Mouse (Mus musculus) naive thymus-derived CD4-positive, alpha-beta T cell, adult 2 months (primary cell): ENCODE measurements at regions not wholly inside any gene's neighbourhood (a gene's known extent, or its start where the extent isn't known, plus 50 kb on each side); places are given as distances from the start of the nearest gene placed in this dataset.

ENCODE experiments used
- DNase-seq: peaks from one replicate; pipeline ENCODE4 v3.0.0-alpha.2; 2011; ENCODE audit warnings: low read depth

DNA sequence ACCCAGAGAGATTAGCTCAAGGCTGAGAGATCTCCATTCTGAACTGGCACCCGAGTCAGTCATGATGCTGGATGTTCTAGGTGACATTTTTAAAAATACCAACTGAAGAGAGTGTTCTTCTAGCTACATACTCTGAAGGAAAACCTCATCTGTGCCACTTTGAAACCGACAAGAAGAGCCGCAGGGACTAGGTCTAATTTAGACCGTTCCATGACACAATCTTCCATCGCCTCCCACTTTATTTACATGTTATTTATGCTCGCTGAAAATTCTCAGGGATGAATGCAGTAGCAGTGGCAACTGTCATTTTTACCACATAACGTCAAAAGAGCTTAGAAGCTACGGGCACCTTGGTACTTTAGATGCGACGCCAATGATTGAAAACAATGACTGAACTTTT lies 514.1 kb upstream of the Gm10131 start:
- DNase-seq: no peak

DNA sequence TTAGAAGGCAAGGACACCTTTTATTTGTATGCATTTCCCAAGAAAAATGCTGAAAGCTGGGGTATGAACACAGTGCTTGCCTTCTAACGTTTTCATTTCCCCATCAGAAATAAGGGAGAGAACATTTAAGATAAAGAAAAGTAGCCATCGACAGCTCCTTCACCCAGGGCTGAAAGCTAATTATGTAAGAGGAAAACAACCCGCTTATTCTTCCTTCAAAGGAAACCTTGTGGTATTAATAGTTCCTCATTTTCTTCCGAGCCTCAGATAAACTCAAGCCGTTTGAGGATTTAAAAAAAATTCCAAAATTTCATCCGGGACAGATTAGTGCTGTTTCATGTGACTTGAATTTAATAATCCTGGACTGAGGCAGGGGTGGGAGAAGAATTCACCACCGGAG lies 512.2 kb upstream of the Gm10131 start:
- no peak for DNase-seq

DNA sequence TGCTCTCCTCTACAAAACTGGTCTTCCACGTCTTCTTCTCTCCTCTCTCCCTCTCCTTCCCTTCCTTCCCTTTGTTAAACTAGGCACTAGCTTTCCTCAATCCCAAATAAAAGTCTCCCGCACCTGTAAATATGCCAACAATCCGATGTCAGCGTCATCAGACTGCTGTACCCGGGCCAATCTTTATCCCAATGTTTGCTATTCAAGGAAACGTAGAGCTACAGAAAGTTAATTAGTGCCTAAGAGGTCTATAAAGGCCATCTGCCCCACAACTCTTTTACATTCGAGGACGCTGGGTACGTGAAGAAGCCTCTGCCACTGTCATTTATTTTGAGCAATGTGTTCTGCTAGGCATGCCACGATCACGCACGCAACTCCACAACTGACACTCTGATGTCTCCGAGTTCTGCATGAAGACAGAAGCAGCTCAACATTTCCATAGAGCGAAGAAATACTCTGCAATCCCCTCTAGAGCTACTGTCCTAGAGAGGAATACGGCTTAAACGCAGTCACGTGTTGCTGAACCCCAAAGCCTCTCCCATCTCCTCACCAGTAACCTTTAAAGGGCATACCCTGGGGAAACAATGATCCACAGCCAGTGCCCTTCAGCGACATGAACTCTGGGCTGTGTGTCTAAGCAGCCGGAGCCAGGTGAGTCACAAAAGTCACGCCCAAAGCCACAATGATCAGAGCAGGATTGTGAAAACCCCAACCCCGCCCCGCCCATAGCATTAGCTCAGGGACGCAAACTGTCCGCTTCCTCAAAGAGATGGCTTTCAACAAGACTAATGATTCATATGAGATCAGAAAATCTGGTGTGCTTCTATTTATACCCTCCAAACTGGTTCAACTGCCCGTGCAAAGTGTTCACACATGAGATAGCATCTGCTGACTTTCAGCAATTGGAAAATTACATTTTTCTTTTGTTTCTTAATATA lies 510.9 kb upstream of the Gm10131 start:
- DNase-seq: peak; percentile 63

DNA sequence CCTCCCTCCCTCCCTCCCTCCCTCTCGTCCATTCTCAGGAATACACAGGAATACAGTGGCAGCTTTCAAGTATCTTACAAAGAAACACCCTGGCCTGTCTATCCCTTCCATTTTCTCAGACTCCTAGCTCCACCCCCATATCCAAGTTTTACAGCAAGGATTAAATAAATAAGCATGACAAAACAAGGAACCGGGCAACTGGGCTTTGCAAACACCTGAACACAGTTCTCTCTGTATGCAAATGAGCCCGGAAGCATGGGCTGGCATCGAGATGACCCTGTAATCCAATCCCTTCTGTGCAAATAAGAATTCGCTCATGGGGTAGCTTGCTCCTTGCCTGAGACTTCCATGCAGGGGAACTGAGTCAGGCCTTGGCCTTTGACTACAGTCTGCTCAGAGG lies 506.5 kb upstream of the Gm10131 start:
- no peak for DNase-seq

DNA sequence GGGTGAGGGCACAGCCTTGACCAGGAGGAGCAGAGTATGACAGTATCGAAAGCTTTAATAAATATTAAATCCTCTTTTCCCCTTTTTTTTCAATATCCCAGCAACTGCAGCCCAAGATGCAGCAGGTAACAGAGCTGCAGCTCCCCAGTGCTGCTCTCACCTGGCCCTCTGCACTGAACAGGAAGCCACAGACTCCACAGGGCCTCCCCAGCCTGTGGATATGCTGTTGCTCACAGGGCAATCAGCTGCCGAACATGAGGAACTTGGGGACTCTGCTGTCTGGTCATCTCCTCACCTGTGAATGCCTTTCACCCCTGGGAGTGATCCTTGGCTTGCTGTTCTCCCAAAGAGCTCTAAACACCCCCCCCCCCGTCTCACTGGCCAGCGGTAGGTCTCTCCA lies 503.4 kb upstream of the Gm10131 start:
- DNase-seq: peak; percentile 21

DNA sequence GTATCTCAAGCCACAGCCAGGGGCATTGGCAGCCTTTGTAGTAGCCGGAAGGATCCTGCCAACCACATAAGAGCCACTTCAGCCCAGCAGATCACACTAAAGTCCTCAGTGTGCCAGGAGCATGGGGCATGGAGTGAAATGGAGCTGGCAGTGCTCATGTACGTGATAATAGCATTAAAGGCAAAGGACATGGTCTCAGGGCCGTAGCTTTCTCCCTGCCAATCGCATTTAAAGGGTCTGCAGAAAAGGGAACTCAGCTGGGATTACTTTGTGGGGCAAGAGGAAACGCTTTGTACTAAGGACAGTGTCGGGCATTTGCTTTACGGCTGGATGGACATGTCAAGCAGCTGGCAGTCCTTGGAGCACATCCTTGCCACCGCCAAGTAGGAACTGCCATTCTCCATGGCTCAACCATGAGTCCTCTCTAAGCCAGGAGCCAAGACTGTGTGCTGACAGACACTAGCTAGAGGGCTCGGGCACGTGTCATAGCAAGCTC lies 502.5 kb upstream of the Gm10131 start:
- DNase-seq: no peak

- DNase-seq: no peak
These were observed 501.6 kb upstream of the Gm10131 start for GRCm38 (mm10) chr8:34613138-34613537.

DNA sequence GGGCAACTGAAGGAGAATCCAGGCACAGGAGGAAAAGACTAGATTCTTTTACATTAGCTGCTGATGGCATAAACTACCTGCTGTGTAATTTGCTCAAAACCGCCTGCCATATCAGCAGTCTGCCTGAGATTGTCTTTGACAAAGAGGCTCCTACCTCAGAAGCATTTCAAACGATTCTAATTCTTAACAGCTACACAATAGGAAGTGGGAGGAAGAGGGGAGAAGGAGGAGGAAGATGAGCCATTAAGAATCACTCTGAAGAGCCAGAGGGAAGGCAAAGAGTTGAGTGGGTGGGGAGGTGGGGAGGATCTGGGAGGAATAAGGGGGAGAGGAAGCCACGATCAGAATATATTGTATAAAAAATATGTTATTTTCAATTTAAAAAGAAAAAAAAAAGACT lies 500.9 kb upstream of the Gm10131 start:
- no peak for DNase-seq

DNA sequence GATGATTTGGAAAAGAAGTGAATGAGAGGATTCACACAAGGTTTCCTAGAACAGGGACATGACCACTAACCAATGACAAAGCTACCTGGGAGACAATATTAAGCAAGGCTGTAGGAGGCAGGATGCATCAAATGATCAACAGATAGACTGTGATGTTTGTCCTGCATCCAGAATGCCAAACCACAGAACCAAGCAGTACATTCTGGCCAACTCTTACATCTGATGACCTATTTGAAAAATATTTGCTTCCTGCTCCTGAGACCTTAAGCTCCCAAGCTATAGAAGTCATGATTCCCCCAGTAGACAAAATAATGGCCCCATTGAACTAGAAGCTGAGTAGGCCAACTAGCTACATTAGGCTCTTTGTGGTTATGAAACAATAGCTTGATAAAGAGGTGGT lies 498.6 kb upstream of the Gm10131 start:
- DNase-seq: no peak

DNA sequence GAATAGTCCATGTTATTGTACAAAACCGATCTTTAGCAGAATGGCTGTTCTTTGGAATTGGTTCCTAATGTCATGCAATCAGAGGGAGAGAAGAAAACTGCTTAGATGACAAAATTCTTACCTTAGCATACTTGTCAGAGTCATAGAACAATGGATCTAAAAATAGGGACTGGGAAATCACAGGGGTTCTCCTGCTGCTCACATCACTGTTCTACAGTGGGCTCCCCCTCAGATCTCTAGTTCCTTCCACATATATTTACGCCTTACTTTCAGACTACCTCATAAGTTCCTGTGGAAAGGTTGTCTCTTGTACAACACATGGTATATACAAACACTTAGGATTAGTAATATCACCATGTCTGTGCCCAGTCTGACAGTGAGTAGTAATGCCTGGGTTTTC lies 495.9 kb upstream of the Gm10131 start:
- no peak for DNase-seq

GRCm38 (mm10) chr8:34605031-34605430 lies 493.5 kb upstream of the Gm10131 start:
- DNase-seq: no peak

GRCm38 (mm10) chr8:34604581-34604980 lies 493.0 kb upstream of the Gm10131 start:
- no peak for DNase-seq

GRCm38 (mm10) chr8:34601426-34601953 lies 490.0 kb upstream of the Gm10131 start:
- no peak for DNase-seq

- no peak for DNase-seq
These were observed 489.3 kb upstream of the Gm10131 start for GRCm38 (mm10) chr8:34600880-34601279.

DNA sequence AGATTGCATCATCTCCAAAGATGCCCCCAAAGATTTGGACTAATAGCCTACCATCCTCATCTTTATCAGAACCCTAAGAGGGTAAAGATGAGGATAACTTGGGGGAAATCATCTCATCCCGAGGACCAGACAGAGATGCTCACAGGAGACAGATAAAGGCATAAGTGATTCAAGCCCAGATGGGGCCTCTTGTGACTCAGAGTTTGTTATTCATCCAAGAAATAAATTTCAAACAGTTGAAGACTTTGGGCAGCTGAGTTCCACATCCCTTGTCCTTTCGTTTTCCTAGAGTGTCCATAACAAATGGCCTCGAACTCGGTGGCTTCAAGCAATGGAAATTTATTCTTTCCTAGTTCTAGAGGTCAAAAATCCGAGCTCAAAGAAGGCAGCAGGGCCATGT lies 485.1 kb upstream of the Gm10131 start:
- no peak for DNase-seq

DNA sequence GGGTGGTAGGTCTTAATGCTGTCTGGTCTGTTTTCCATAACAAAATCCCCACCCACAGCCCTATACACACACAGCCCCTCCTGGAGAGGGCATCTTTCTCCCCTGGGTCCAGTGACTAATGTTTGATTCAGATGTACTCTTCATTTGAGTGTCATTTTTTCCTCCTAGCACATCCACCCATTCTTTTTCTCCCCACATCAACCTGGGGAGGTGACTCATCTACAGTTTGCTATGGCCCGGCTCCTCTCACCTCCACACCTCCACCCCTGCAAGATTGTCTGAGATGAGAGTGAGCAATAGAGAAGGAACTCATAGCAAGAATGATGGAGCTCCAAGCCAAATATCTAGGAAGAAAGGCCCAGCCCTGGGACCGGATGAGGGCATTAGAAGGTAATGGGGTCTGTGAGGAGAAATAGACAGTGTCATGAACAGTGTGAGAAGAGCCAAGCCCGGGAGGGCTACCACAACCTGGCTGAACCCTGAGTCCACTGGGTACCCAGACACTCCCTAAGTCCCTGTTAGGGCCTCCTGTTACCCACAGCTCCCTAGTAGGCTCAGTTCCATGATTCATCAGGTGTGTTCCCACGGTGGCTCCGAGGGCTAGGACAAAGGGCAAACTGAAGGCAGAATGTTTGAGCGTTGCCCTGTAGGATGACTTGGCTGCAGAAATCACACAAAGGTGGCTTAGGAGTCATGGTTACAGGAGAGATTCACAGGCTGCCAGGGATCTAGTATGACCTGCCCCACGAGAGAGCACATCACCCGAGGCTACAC lies 479.6 kb upstream of the Gm10131 start:
- DNase-seq: no peak

- DNase-seq: no peak
These were observed 466.5 kb upstream of the Gm10131 start for GRCm38 (mm10) chr8:34578043-34578442.

DNA sequence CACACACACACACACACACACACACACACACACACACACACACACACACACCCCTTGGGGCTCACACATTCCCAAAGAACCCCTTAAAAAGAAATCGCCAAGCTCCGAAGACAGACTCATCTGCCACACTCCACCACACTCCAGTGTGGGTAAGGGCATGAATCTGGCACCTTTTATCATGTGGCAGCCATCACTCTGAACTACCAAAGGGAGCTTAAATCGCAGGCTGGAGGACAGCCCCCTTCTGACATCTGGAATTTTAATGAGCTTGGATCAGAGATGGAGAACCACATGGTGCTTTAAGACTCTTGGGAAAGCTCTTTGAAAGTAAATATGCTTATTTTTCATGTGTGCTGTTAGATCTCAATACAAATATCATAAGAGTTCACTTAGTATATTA lies 462.5 kb upstream of the Gm10131 start:
- no peak for DNase-seq

DNA sequence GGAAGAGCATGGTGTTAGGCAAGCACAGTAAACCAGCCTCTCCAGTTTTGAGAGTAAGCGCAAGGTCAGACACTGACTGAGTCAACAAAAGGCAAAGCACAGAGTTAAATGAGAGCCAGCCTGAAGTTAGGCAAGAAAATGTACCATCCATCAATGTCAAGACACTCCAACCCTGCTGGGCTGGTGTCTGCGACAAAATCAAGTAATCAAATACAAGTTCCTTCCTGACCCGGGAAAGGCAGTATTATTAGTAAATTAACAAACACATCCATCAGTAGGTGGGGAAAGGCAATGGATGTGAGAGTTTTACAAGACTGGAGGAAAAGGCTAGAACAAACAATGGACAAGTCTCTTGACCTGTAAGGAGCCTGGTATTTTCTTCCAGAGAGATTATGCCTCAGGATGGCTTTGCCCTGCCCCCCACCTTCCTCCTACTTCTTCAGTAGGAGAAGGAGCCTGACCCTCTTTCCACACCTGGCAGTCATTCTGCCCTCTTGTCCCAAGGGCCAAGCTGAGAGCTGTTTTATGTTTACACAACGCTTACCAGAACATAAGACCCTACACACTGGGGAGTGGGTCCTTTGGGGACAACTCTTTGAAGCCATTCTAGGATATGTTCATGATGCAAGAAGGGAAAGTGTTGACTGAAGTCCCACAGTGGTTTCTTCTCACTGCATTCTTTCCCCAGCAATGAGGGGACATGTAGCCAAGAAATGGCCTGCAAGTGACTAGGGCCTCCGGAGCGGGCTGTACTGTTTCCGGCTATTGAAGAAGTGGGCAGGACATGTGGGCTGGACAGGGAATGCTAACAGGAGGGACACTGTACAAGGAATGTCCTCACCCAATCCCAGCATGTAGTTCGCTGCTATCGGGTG lies 461.7 kb upstream of the Gm10131 start:
- no peak for DNase-seq

DNA sequence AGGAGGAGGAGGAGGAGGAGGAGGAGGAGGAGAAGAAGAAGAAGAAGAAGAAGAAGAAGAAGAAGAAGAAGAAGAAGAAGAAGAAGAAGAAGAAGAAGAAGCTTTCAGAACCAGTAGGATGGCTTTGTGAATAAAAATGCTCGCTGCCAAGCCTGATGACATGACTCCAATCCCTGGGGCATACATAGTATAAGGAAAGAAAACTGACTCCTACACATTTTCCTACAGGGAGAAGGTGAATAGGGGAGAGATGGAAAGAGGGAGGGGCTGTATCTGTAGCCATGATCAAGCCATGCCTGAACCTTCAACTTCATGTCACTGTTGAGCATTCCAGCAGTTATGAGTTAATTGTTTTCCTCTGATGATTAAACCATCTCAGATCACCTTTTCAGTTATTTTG lies 460.2 kb upstream of the Gm10131 start:
- no peak for DNase-seq

- DNase-seq: no peak
These were observed 450.7 kb upstream of the Gm10131 start for GRCm38 (mm10) chr8:34562278-34562677.

GRCm38 (mm10) chr8:34549786-34550185 lies 438.2 kb upstream of the Gm10131 start:
- no peak for DNase-seq
